Mouse (Mus musculus) brown adipose tissue, adult 24 weeks (tissue): ENCODE results near the gene Iglon5. TPM values are rescaled to one million over a fixed set of nuclear protein-coding genes. Genes with fewer than 3 reads are reported as not detected.
A peak's percentile ranks its signal among the peaks of the same experiment; 100 is the strongest.

Experiments used
- H3K27ac ChIP-seq: fragments of 200-500 bp; replicated peaks from 2 replicates; pipeline ENCODE4 v1.5.1; 2012; ENCODE audit warnings: low read depth, mild to moderate bottlenecking, low read length
- H3K4me1 ChIP-seq: fragments of 200-500 bp; 2 replicates; pipeline ENCODE4 v1.6.1; 2012; ENCODE audit warnings: low read length, mixed read lengths; ENCODE audit not compliant: control insufficient read depth, insufficient read depth, insufficient read length
- H3K4me3 ChIP-seq: fragments of 200-500 bp; 2 replicates; pipeline ENCODE4 v1.5.1; 2012; ENCODE audit warnings: low read depth, mild to moderate bottlenecking, low read length, moderate library complexity; ENCODE audit not compliant: insufficient read depth
- polyA plus RNA-seq: library from polyadenylated mRNA; stranded (reverse); fragments of >200 nt; gene quantifications from 2 replicates; pipeline ENCODE4 v1.2.4, GENCODE M21; 2012; ENCODE audit not compliant: missing spikeins, insufficient read depth, insufficient read length

Gene Iglon5
- polyA plus RNA-seq, 1 experiment, result 0.48 TPM

GRCm38 (mm10) chr7:43482090-43482716 is 7.7 kb downstream of the Iglon5 start:
- H3K4me3 ChIP-seq, result no peak overlapping the region
- no peaks in the 10 kb centered on the region for H3K4me1 ChIP-seq
- H3K27ac ChIP-seq, result no peak overlapping the region

GRCm38 (mm10) chr7:43481191-43481590 is 8.7 kb downstream of the Iglon5 start:
- Histone ChIP-seq H3K4me3 (no peak overlapping the region), H3K27ac (no peak overlapping the region), H3K4me1 (no peaks in the 10 kb centered on the region)

GRCm38 (mm10) chr7:43476376-43476775 is 13.5 kb downstream of the Iglon5 start:
- no peak overlapping the region for H3K4me3 ChIP-seq
- no peak overlapping the region for H3K27ac ChIP-seq
- no peaks in the 10 kb centered on the region for H3K4me1 ChIP-seq

GRCm38 (mm10) chr7:43475706-43476105 is 14.2 kb downstream of the Iglon5 start:
- H3K4me3 ChIP-seq, result no peak overlapping the region
- H3K27ac ChIP-seq, result no peak overlapping the region
- H3K4me1 ChIP-seq, result no peaks in the 10 kb centered on the region

- no peak overlapping the region for H3K4me3 ChIP-seq
- H3K27ac ChIP-seq, result no peak overlapping the region
Measured at GRCm38 (mm10) chr7:43470373-43470772, 19.5 kb downstream of the Iglon5 start.

GRCm38 (mm10) chr7:43466099-43466694 is 23.7 kb downstream of the Iglon5 start:
- 0 out of 2 replicates have a peak overlapping the region, but pooled peaks have one; percentile 1 for H3K27ac ChIP-seq

More at GRCm38 (mm10) chr7:43470373-43470772, 19.5 kb downstream of the Iglon5 start:
- no peaks in the 10 kb centered on the region for H3K4me1 ChIP-seq

GRCm38 (mm10) chr7:43465344-43466098 is 24.4 kb downstream of the Iglon5 start:
- peak overlapping the region; percentile 63 for H3K4me3 ChIP-seq
- H3K27ac ChIP-seq, result 0 out of 2 replicates have a peak overlapping the region, but pooled peaks have one; percentile 1
- peaks cover 1% of the 10 kb centered on the region; the same call in 1 of the 2 replicates for H3K4me1 ChIP-seq

More at GRCm38 (mm10) chr7:43466099-43466694, 23.7 kb downstream of the Iglon5 start:
- H3K4me3 ChIP-seq, result peak overlapping the region; percentile 63
- no peaks in the 10 kb centered on the region for H3K4me1 ChIP-seq

GRCm38 (mm10) chr7:43464864-43465343 is 25.0 kb downstream of the Iglon5 start:
- peak overlapping the region; percentile 63 for H3K4me3 ChIP-seq
- H3K4me1 ChIP-seq, result peaks cover 4% of the 10 kb centered on the region; the same call in 1 of the 2 replicates
- H3K27ac ChIP-seq, result no peak overlapping the region

GRCm38 (mm10) chr7:43463976-43464375 is 25.9 kb downstream of the Iglon5 start:
- H3K4me3 ChIP-seq, result no peak overlapping the region
- H3K4me1 ChIP-seq, result peaks cover 7% of the 10 kb centered on the region; the same call in 1 of the 2 replicates
- H3K27ac ChIP-seq, result no peak overlapping the region

- no peak within 1 kb of the TSS for H3K4me3 ChIP-seq
- peaks cover 7% of the 10 kb centered on the region for H3K4me1 ChIP-seq
- no peak within 1 kb of the TSS for H3K27ac ChIP-seq
Measured at GRCm38 (mm10) chr7:43462851-43463250, 27.0 kb downstream of the Iglon5 start, which contains the start of gene Vsig10l. Gene Vsig10l (plus strand): TSS chr7:43463151.

- peak overlapping the region; percentile 60 for H3K27ac ChIP-seq
- H3K4me1 ChIP-seq, result peaks cover 23% of the 10 kb centered on the region
- H3K4me3 ChIP-seq, result no peak overlapping the region
Measured at GRCm38 (mm10) chr7:43454371-43454770, 35.5 kb downstream of the Iglon5 start.

- Histone ChIP-seq H3K4me1 (peaks cover 26% of the 10 kb centered on the region), H3K27ac (peak overlapping the region; percentile 60), H3K4me3 (no peak overlapping the region)
Measured at GRCm38 (mm10) chr7:43453599-43454355, 36.1 kb downstream of the Iglon5 start.

- peak overlapping the region; percentile 59; the same call in 1 of the 2 replicates for H3K27ac ChIP-seq
Measured at GRCm38 (mm10) chr7:43452609-43453008, 37.3 kb downstream of the Iglon5 start.

GRCm38 (mm10) chr7:43451726-43452125 is 38.1 kb downstream of the Iglon5 start:
- no peak overlapping the region for H3K4me3 ChIP-seq
- peak overlapping the region; percentile 59 for H3K27ac ChIP-seq
- H3K4me1 ChIP-seq, result peaks cover 42% of the 10 kb centered on the region

More at GRCm38 (mm10) chr7:43452609-43453008, 37.3 kb downstream of the Iglon5 start:
- Histone ChIP-seq H3K4me1 (peaks cover 35% of the 10 kb centered on the region), H3K4me3 (no peak overlapping the region)
